Mouse (Mus musculus) midbrain, postnatal 0 days (tissue): ENCODE results near the gene Ttc27. TPM values are rescaled to one million over a fixed set of nuclear protein-coding genes. Genes with fewer than 3 reads are reported as not detected.
"Not testable (repeated sequence)": the region's sequence is repeated elsewhere in the genome, so short reads cannot be mapped to it uniquely, and the experiment has no call there.

ENCODE experiments used
- ATAC-seq: fragments of 200-750 bp; cut with Nextera tagmentation; 2 replicates; pipeline ENCODE4 v1.8.0; 2017; ENCODE audit warnings: moderate number of reproducible peaks, mild to moderate bottlenecking, moderate TSS enrichment, moderate library complexity; ENCODE audit not compliant: low FRiP score
- DNase-seq: peaks from one replicate; pipeline ENCODE4 v3.0.0-alpha.2; 2015; ENCODE audit warnings: low spot score
- H3K27ac ChIP-seq: fragments of 300-500 bp; sonication (generic); 2 replicates; pipeline ENCODE4 v1.5.1; 2014; ENCODE audit warnings: low read depth, mild to moderate bottlenecking, low read length, mixed read lengths
- H3K27me3 ChIP-seq: fragments of 300-500 bp; sonication (generic); 2 replicates; pipeline ENCODE4 v1.6.1; 2014; ENCODE audit warnings: low read length, control low read depth, mixed read lengths; ENCODE audit not compliant: insufficient read depth
- H3K36me3 ChIP-seq: fragments of 300-500 bp; sonication (generic); 2 replicates; pipeline ENCODE4 v1.6.1; 2014; ENCODE audit warnings: low read length, control low read depth, mixed read lengths; ENCODE audit not compliant: insufficient read depth
- H3K4me1 ChIP-seq: fragments of 300-500 bp; sonication (generic); 2 replicates; pipeline ENCODE4 v1.6.1; 2014; ENCODE audit warnings: mild to moderate bottlenecking, control low read depth, antibody characterized with exemption, low read length, mixed read lengths; ENCODE audit not compliant: insufficient read depth
- H3K4me2 ChIP-seq: fragments of 300-500 bp; sonication (generic); 2 replicates; pipeline ENCODE4 v1.6.1; 2014; ENCODE audit warnings: low read depth, mild to moderate bottlenecking, low read length, mixed read lengths; ENCODE audit not compliant: poor library complexity, severe bottlenecking
- H3K4me3 ChIP-seq: fragments of 300-500 bp; sonication (generic); 2 replicates; pipeline ENCODE4 v1.5.1; 2014; ENCODE audit warnings: low read depth, mild to moderate bottlenecking, low read length, moderate library complexity
- H3K9ac ChIP-seq: fragments of 300-500 bp; sonication (generic); replicated peaks from 2 replicates; pipeline ENCODE4 v1.6.1; 2014; ENCODE audit warnings: mild to moderate bottlenecking, low read length, moderate library complexity, mixed read lengths; ENCODE audit not compliant: poor library complexity, severe bottlenecking
- H3K9me3 ChIP-seq: fragments of 300-500 bp; sonication (generic); 2 replicates; pipeline ENCODE4 v1.6.1; 2016; ENCODE audit warnings: low read length, control low read depth
- CTCF ChIP-seq: IDR thresholded peaks from 2 replicates; pipeline ENCODE4 v1.5.1; 2016; ENCODE audit warnings: antibody characterized with exemption, mild to moderate bottlenecking
- WGBS: fragments of 180-500 bp; shearing (Covaris S2); extraction: QIAGEN DNeasy Blood & Tissue Kit; methylation state at CpG from one replicate; pipeline ENCODE4 v1.1.7; 2014; 5-methylcytosine and 5-hydroxymethylcytosine counted together
- polyA plus RNA-seq: library from polyadenylated mRNA; unstranded; fragments of >200 nt; fragmentation: Nextera tagmentation; extraction: Ambion mirVana; gene quantifications from 2 replicates; pipeline ENCODE4 v1.2.1, GENCODE M21; 2015
- total RNA-seq: library from RNA; depleted of rRNA; stranded (reverse); fragments of >200 nt; gene quantifications from 2 replicates; pipeline ENCODE4 v1.2.3, GENCODE M21; 2014

The Ttc27 gene
- total and polyA plus RNA-seq, 2 experiments from 2014 or later: 12.6 to 13.0 TPM

- TF ChIP-seq CTCF: no peak
- Histone ChIP-seq H3K27ac (no peak overlapping the region), H3K27me3 (no peaks in the 10 kb centered on the region), H3K9ac (no peak overlapping the region), H3K9me3 (no peaks in the 10 kb centered on the region), H3K4me3 (no peak overlapping the region), H3K4me1 (no peaks in the 10 kb centered on the region), H3K36me3 (no peaks in the 10 kb centered on the region; the same call in 1 of the 2 replicates), H3K4me2 (no peak overlapping the region)
- WGBS: 84% methylated on average over 3 of the region's 3 CpGs
- no peak for ATAC-seq
- no peak for DNase-seq
Measured at GRCm38 (mm10) chr17:74684927-74685326, 32.6 kb upstream of the Ttc27 start.

- H3K9me3 ChIP-seq: no peaks in the 10 kb centered on the region
- WGBS: 96% methylated on average over 2 of the region's 2 CpGs
- no peak overlapping the region for H3K4me3 ChIP-seq
- H3K4me2 ChIP-seq: no peak overlapping the region
- H3K27me3 ChIP-seq: no peaks in the 10 kb centered on the region
- H3K4me1 ChIP-seq: no peaks in the 10 kb centered on the region
- no peak for TF ChIP-seq CTCF
- DNase-seq: no peak
- H3K36me3 ChIP-seq: peaks cover 24% of the 10 kb centered on the region
- no peak overlapping the region for H3K9ac ChIP-seq
- no peak for ATAC-seq
- H3K27ac ChIP-seq: no peak overlapping the region
Measured at GRCm38 (mm10) chr17:74688555-74688954, 29.0 kb upstream of the Ttc27 start.

GRCm38 (mm10) chr17:74689406-74689805 lies 28.1 kb upstream of the Ttc27 start:
- TF ChIP-seq CTCF: no peak
- no peak for ATAC-seq
- Histone ChIP-seq H3K27me3 (no peaks in the 10 kb centered on the region), H3K9ac (no peak overlapping the region), H3K4me2 (no peak overlapping the region), H3K4me1 (no peaks in the 10 kb centered on the region), H3K27ac (no peak overlapping the region), H3K4me3 (no peak overlapping the region), H3K36me3 (peaks cover 24% of the 10 kb centered on the region), H3K9me3 (no peaks in the 10 kb centered on the region)
- DNase-seq: no peak
- WGBS: 95% methylated on average over 4 of the region's 4 CpGs

- not testable (repeated sequence) for H3K27ac ChIP-seq, H3K27me3 ChIP-seq, H3K4me3 ChIP-seq, H3K9ac ChIP-seq, H3K4me2 ChIP-seq, DNase-seq, ATAC-seq, H3K9me3 ChIP-seq, H3K4me1 ChIP-seq
- H3K36me3 ChIP-seq: peaks cover 42% of the 10 kb centered on the region
- WGBS: 97% methylated on average over 2 of the region's 2 CpGs
Measured at GRCm38 (mm10) chr17:74701661-74702060, 15.9 kb upstream of the Ttc27 start.

- no peak for TF ChIP-seq CTCF
- peaks cover 9% of the 10 kb centered on the region; the same call in 1 of the 2 replicates for H3K36me3 ChIP-seq
- H3K4me3 ChIP-seq: no peak overlapping the region
- ATAC-seq: no peak
- no peak overlapping the region for H3K9ac ChIP-seq
- H3K4me2 ChIP-seq: no peak overlapping the region
- H3K9me3 ChIP-seq: no peaks in the 10 kb centered on the region
- no peaks in the 10 kb centered on the region for H3K4me1 ChIP-seq
- no peaks in the 10 kb centered on the region for H3K27me3 ChIP-seq
- no peak for DNase-seq
- WGBS: 88% methylated on average over 5 of the region's 5 CpGs
- H3K27ac ChIP-seq: no peak overlapping the region
Measured at GRCm38 (mm10) chr17:74705480-74705879, 12.1 kb upstream of the Ttc27 start.

- peaks cover 5% of the 10 kb centered on the region; the same call in 1 of the 2 replicates for H3K36me3 ChIP-seq
- no peaks in the 10 kb centered on the region for H3K4me1 ChIP-seq
- H3K9ac ChIP-seq: no peak overlapping the region
- TF ChIP-seq CTCF: no peak
- H3K4me2 ChIP-seq: no peak overlapping the region
- no peak overlapping the region for H3K27ac ChIP-seq
- no peaks in the 10 kb centered on the region for H3K9me3 ChIP-seq
- H3K4me3 ChIP-seq: no peak overlapping the region
- H3K27me3 ChIP-seq: no peaks in the 10 kb centered on the region
- DNase-seq: no peak
- no peak for ATAC-seq
Measured at GRCm38 (mm10) chr17:74706593-74706992, 10.9 kb upstream of the Ttc27 start.
